Mouse (Mus musculus) forebrain, postnatal 0 days (tissue): ENCODE data around the gene Ap4b1. TPM values are rescaled to one million over a fixed set of nuclear protein-coding genes. Genes with fewer than 3 reads are reported as not detected.
A peak's percentile ranks its signal among the peaks of the same experiment; 100 is the strongest.
"Not testable (repeated sequence)": the region's sequence is repeated elsewhere in the genome, so short reads cannot be mapped to it uniquely, and the experiment has no call there.

Experiments
- ATAC-seq: fragments of 200-750 bp; cut with Nextera tagmentation; 2 replicates; pipeline ENCODE4 v1.8.0; 2017; ENCODE audit warnings: mild to moderate bottlenecking, moderate library complexity
- DNase-seq: peaks from one replicate; pipeline ENCODE4 v3.0.0-alpha.2; 2015
- H3K27ac ChIP-seq: fragments of 300-500 bp; sonication (generic); 2 replicates; pipeline ENCODE4 v1.5.1; 2014; ENCODE audit warnings: low read depth, mild to moderate bottlenecking, antibody characterized with exemption, low read length, moderate library complexity, mixed read lengths
- H3K27me3 ChIP-seq: fragments of 300-500 bp; sonication (generic); 2 replicates; pipeline ENCODE4 v1.6.1; 2014; ENCODE audit warnings: mild to moderate bottlenecking, low read length, mixed read lengths; ENCODE audit not compliant: insufficient read depth
- H3K36me3 ChIP-seq: fragments of 300-500 bp; sonication (generic); 2 replicates; pipeline ENCODE4 v1.6.1; 2014; ENCODE audit warnings: mild to moderate bottlenecking, moderate library complexity; ENCODE audit not compliant: insufficient read depth
- H3K4me1 ChIP-seq: fragments of 300-500 bp; sonication (generic); 2 replicates; pipeline ENCODE4 v1.6.1; 2014; ENCODE audit warnings: antibody characterized with exemption; ENCODE audit not compliant: insufficient read depth
- H3K4me2 ChIP-seq: fragments of 300-500 bp; sonication (generic); 2 replicates; pipeline ENCODE4 v1.6.1; 2014; ENCODE audit warnings: low read depth, mild to moderate bottlenecking, moderate library complexity
- H3K4me3 ChIP-seq: fragments of 300-500 bp; sonication (generic); 2 replicates; pipeline ENCODE4 v1.5.1; 2014; ENCODE audit warnings: low read depth, low read length, mixed read lengths
- H3K9ac ChIP-seq: fragments of 300-500 bp; sonication (generic); 2 replicates; pipeline ENCODE4 v1.6.1; 2014; ENCODE audit warnings: mild to moderate bottlenecking
- H3K9me3 ChIP-seq: fragments of 300-500 bp; sonication (generic); 2 replicates; pipeline ENCODE4 v1.6.1; 2016; ENCODE audit warnings: low read length
- CTCF ChIP-seq: sonication (generic); IDR thresholded peaks from 2 replicates; pipeline ENCODE4 v1.5.1; 2016; ENCODE audit warnings: antibody characterized with exemption, control low read depth, low read depth
- WGBS: fragments of 180-500 bp; shearing (Covaris S2); extraction: QIAGEN DNeasy Blood & Tissue Kit; methylation state at CpG from one replicate; pipeline ENCODE4 v1.1.7; 2014; 5-methylcytosine and 5-hydroxymethylcytosine counted together
- polyA plus RNA-seq: library from polyadenylated mRNA; unstranded; fragments of >200 nt; fragmentation: Nextera tagmentation; extraction: Ambion mirVana; gene quantifications from 2 replicates; pipeline ENCODE4 v1.2.1, GENCODE M21; 2015
- total RNA-seq: library from RNA; depleted of rRNA; stranded (reverse); fragments of >200 nt; gene quantifications from 2 replicates; pipeline ENCODE4 v1.2.3, GENCODE M21; 2014

The Ap4b1 gene
- total and polyA plus RNA-seq, 2 experiments from 2014 or later = 17.2 to 26.1 TPM

- no peaks in the 10 kb centered on the region for H3K36me3 ChIP-seq
- H3K4me1 ChIP-seq = peaks cover 9% of the 10 kb centered on the region; the same call in 1 of the 2 replicates
- DNase-seq (no peak), ATAC-seq (no peak)
- peak overlapping the region; percentile 72; the same call in 1 of the 2 replicates for H3K4me2 ChIP-seq
- H3K27me3 ChIP-seq = no peaks in the 10 kb centered on the region
- H3K9me3 ChIP-seq = no peaks in the 10 kb centered on the region
- 82% methylated on average over 7 of the region's 7 CpGs for WGBS
- H3K9ac ChIP-seq = no peak overlapping the region
- no peak for TF ChIP-seq CTCF
- H3K4me3 ChIP-seq = no peak overlapping the region
- no peak overlapping the region for H3K27ac ChIP-seq
These were observed 20.2 kb upstream of the Ap4b1 start for GRCm38 (mm10) chr3:103789096-103789495.

DNA sequence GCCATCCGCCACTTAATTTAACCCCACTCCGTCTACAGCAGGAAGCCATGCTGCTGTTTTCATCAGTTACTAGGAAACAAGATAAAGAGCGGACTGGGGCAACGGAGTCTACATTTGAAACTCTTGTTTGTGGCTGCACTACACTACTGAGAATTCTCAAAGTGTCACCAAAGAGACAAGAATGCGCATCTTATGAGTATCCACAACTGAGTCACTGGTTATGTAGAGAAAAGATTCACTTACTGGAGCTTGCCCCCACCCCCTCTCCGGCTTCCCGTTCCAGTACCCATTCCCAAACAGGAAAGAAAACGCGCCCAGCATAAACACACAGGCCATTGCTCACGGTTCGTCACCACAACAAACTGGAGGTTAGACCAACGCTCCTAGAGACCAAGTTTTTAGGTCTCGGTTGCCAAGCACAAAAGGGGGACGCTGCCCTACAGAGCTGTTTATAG lies 19.4 kb upstream of the Ap4b1 start:
- WGBS = 2% methylated on average over 14 of the region's 14 CpGs
- H3K9me3 ChIP-seq = no peaks in the 10 kb centered on the region
- peaks cover 9% of the 10 kb centered on the region; the same call in 1 of the 2 replicates for H3K4me1 ChIP-seq
- DNase-seq (peak; percentile 16), ATAC-seq (no peak)
- no peaks in the 10 kb centered on the region for H3K27me3 ChIP-seq
- H3K4me2 ChIP-seq = peak overlapping the region; percentile 72
- H3K4me3 ChIP-seq = peak overlapping the region; percentile 92
- H3K27ac ChIP-seq = peak overlapping the region; percentile 91
- H3K36me3 ChIP-seq = no peaks in the 10 kb centered on the region
- peak overlapping the region; percentile 88 for H3K9ac ChIP-seq
- no peak for TF ChIP-seq CTCF

GRCm38 (mm10) chr3:103790346-103791145 lies 18.8 kb upstream of the Ap4b1 start:
- H3K27ac ChIP-seq = peak overlapping the region; percentile 91
- ATAC-seq (peak; percentile 70), DNase-seq (peak; percentile 49)
- H3K36me3 ChIP-seq = no peaks in the 10 kb centered on the region
- WGBS = 1% methylated on average over 50 of the region's 61 CpGs
- peak overlapping the region; percentile 92 for H3K4me3 ChIP-seq
- peak overlapping the region; percentile 72 for H3K4me2 ChIP-seq
- peak; percentile 13; the same call in 1 of the 2 replicates for TF ChIP-seq CTCF
- peak overlapping the region; percentile 88 for H3K9ac ChIP-seq
- peaks cover 9% of the 10 kb centered on the region; the same call in 1 of the 2 replicates for H3K4me1 ChIP-seq
- no peaks in the 10 kb centered on the region for H3K27me3 ChIP-seq
- H3K9me3 ChIP-seq = no peaks in the 10 kb centered on the region

DNA sequence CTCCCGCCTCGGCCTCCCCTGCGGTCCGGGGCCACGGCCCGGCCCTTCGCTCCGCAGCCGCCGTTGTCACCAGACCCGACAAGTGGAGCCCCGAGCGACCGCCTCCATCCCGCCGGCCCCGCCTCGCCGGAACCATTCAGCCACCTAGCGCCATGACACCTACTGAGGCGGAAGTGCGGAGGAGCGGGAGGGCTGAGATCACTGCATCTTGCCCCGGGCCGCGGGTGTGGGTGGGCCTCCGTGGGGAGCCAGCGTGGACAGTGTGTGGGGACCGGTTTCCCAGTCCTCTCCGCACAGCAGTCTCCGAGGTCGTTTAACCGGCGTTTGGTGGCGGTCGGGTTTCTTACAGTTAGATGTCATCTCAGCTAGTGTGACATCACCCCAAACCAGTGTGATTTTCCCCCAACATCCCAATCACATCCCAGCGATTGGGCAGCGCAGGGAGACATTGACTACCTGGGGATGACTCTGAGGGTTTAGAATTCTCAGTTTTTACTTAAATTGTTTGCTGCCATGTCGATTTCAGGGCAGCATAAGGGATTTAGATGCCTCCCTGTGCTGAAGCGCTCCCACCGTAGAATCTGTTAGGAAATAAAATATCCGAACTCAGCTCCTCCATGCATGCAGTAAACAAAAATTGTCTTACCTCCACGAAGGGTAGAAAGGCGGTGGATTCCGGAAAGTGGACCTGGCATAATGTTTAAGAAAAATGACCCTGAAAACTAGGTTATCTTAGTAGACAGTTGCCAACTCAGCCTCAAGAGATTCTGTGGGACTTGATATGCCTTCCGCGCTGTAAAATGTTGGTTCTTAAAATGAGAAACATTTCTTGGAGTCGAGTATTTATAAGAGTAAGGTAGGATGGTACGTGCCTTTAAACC lies 17.9 kb upstream of the Ap4b1 start, which contains the start of gene Hipk1:
Hipk1 (minus strand) TSS at position 334 of the 881 bp plus-strand sequence.
- Histone ChIP-seq H3K27ac (peak within 1 kb of the TSS; percentile 91), H3K4me2 (peak within 1 kb of the TSS; percentile 72), H3K9me3 (no peaks in the 10 kb centered on the region), H3K36me3 (no peaks in the 10 kb centered on the region), H3K4me3 (peak within 1 kb of the TSS; percentile 92), H3K4me1 (peaks cover 9% of the 10 kb centered on the region; the same call in 1 of the 2 replicates), H3K9ac (peak within 1 kb of the TSS; percentile 88), H3K27me3 (no peaks in the 10 kb centered on the region)
- peak; percentile 97 for ATAC-seq
- peak; percentile 37 for TF ChIP-seq CTCF
- peak; percentile 93 for DNase-seq
- 10% methylated on average over 46 of the region's 49 CpGs for WGBS

DNA sequence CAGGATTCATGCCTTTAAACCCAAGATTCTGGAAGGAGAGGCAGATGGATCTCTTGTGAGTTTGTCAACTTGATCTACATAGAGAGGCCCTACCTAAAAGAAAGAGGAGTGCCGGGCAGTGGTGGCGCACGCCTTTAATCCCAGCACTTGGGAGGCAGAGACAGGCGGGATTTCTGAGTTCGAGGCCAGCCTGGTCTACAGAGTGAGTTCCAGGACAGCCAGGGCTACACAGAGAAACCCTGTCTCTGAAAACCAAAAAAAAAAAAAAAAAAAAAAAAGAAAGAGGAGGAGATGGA lies 17.3 kb upstream of the Ap4b1 start:
- not testable (repeated sequence) for H3K27me3 ChIP-seq, H3K4me1 ChIP-seq, DNase-seq, H3K4me3 ChIP-seq, H3K36me3 ChIP-seq, ATAC-seq, H3K9ac ChIP-seq, H3K9me3 ChIP-seq
- Histone ChIP-seq H3K4me2 (peak overlapping the region; percentile 72), H3K27ac (peak overlapping the region; percentile 91; the same call in 1 of the 2 replicates)
- WGBS = 79% methylated on average over 5 of the region's 5 CpGs

GRCm38 (mm10) chr3:103792566-103792965 lies 16.8 kb upstream of the Ap4b1 start:
- Histone ChIP-seq H3K27me3 (no peaks in the 10 kb centered on the region), H3K36me3 (no peaks in the 10 kb centered on the region), H3K9ac (no peak overlapping the region), H3K9me3 (no peaks in the 10 kb centered on the region), H3K4me1 (peaks cover 9% of the 10 kb centered on the region; the same call in 1 of the 2 replicates), H3K4me3 (no peak overlapping the region), H3K4me2 (no peak overlapping the region), H3K27ac (no peak overlapping the region)
- no peak for ATAC-seq
- TF ChIP-seq CTCF = no peak
- no peak for DNase-seq
- WGBS = 80% methylated on average over 1 of the region's 1 CpGs
